Mouse (Mus musculus) kidney, postnatal 0 days (tissue): ENCODE results near the gene Ppp1ca. TPM values are rescaled to one million over a fixed set of nuclear protein-coding genes. Genes with fewer than 3 reads are reported as not detected.

ENCODE experiments used
- ATAC-seq: fragments of 200-750 bp; cut with Nextera tagmentation; replicated peaks from 2 replicates; pipeline ENCODE4 v1.8.0; 2017; ENCODE audit warnings: low read depth, moderate number of reproducible peaks, moderate TSS enrichment, moderate library complexity; ENCODE audit not compliant: low FRiP score
- DNase-seq: peaks from one replicate; pipeline ENCODE4 v3.0.0-alpha.2; 2016; ENCODE audit warnings: low spot score
- H3K27ac ChIP-seq: fragments of 300-500 bp; sonication (generic); 2 replicates; pipeline ENCODE4 v1.5.1; 2014; ENCODE audit warnings: mild to moderate bottlenecking
- H3K27me3 ChIP-seq: fragments of 300-500 bp; sonication (generic); 2 replicates; pipeline ENCODE4 v1.6.1; 2014; ENCODE audit warnings: low read length, mixed read lengths; ENCODE audit not compliant: insufficient read depth
- H3K36me3 ChIP-seq: fragments of 300-500 bp; sonication (generic); 2 replicates; pipeline ENCODE4 v1.6.1; 2014; ENCODE audit warnings: low read length, mixed read lengths; ENCODE audit not compliant: insufficient read depth
- H3K4me1 ChIP-seq: fragments of 300-500 bp; sonication (generic); replicated peaks from 2 replicates; pipeline ENCODE4 v1.6.1; 2014; ENCODE audit warnings: antibody characterized with exemption, low read length, mixed read lengths; ENCODE audit not compliant: insufficient read depth
- H3K4me2 ChIP-seq: fragments of 300-500 bp; sonication (generic); 2 replicates; pipeline ENCODE4 v1.6.1; 2014; ENCODE audit warnings: mild to moderate bottlenecking, low read length, moderate library complexity, mixed read lengths
- H3K4me3 ChIP-seq: fragments of 300-500 bp; sonication (generic); replicated peaks from 2 replicates; pipeline ENCODE4 v1.5.1; 2014; ENCODE audit warnings: low read depth, low read length
- H3K9ac ChIP-seq: fragments of 300-500 bp; sonication (generic); 2 replicates; pipeline ENCODE4 v1.6.1; 2014; ENCODE audit warnings: low read depth, low read length
- H3K9me3 ChIP-seq: fragments of 300-500 bp; sonication (generic); replicated peaks from 2 replicates; pipeline ENCODE4 v1.6.1; 2016; ENCODE audit warnings: low read length, inconsistent platforms, mixed read lengths
- CTCF ChIP-seq: IDR thresholded peaks from 2 replicates; pipeline ENCODE4 v1.5.1; 2016; ENCODE audit warnings: antibody characterized with exemption, low read depth, mild to moderate bottlenecking, moderate library complexity
- WGBS: fragments of 180-500 bp; shearing (Covaris S2); extraction: QIAGEN DNeasy Blood & Tissue Kit; methylation state at CpG from one replicate; pipeline ENCODE4 v1.1.7; 2014; 5-methylcytosine and 5-hydroxymethylcytosine counted together
- polyA plus RNA-seq: library from polyadenylated mRNA; unstranded; fragments of >200 nt; fragmentation: Nextera tagmentation; extraction: Ambion mirVana; gene quantifications from 2 replicates; pipeline ENCODE4 v1.2.1, GENCODE M21; 2015

The Ppp1ca gene
- polyA plus RNA-seq, 1 experiment from 2014 or later, result 804 TPM

- Histone ChIP-seq H3K36me3 (peaks cover 32% of the 10 kb centered on the region), H3K27ac (no peak overlapping the region)
- TF ChIP-seq CTCF, result no peak
These were observed 5.3 kb downstream of the Ppp1ca start for GRCm38 (mm10) chr19:4197180-4197579.

GRCm38 (mm10) chr19:4201291-4201909 lies 9.5 kb downstream of the Ppp1ca start, which contains the start of gene Rad9a:
Gene Rad9a, minus strand, starts transcription at chr19:4201662.
- Histone ChIP-seq H3K27ac (peak within 1 kb of the TSS; percentile 55), H3K4me1 (peaks cover 13% of the 10 kb centered on the region), H3K36me3 (peaks cover 11% of the 10 kb centered on the region; the same call in 1 of the 2 replicates), H3K27me3 (no peaks in the 10 kb centered on the region), H3K4me2 (peak within 1 kb of the TSS; percentile 87), H3K9ac (peak within 1 kb of the TSS; percentile 62), H3K9me3 (no peaks in the 10 kb centered on the region), H3K4me3 (peak within 1 kb of the TSS; percentile 53)
- ATAC-seq (peak; percentile 82), DNase-seq (peak; percentile 99)
- WGBS, result under 1% methylated on average over 34 of the region's 34 CpGs
- no peak for TF ChIP-seq CTCF

More at GRCm38 (mm10) chr19:4197180-4197579, 5.3 kb downstream of the Ppp1ca start:
- no peak overlapping the region for H3K9ac ChIP-seq
- no peaks in the 10 kb centered on the region for H3K9me3 ChIP-seq
- no peaks in the 10 kb centered on the region for H3K27me3 ChIP-seq
- H3K4me1 ChIP-seq, result peaks cover 19% of the 10 kb centered on the region
- ATAC-seq (no peak), DNase-seq (no peak)
- H3K4me3 ChIP-seq, result no peak overlapping the region
- no peak overlapping the region for H3K4me2 ChIP-seq
- 59% methylated on average over 3 of the region's 3 CpGs for WGBS

GRCm38 (mm10) chr19:4202149-4202548 lies 10.3 kb downstream of the Ppp1ca start:
- Histone ChIP-seq H3K9me3 (no peaks in the 10 kb centered on the region), H3K27me3 (no peaks in the 10 kb centered on the region), H3K4me3 (peak overlapping the region; percentile 53), H3K4me1 (peaks cover 9% of the 10 kb centered on the region), H3K27ac (no peak overlapping the region), H3K4me2 (peak overlapping the region; percentile 87), H3K36me3 (peaks cover 6% of the 10 kb centered on the region; the same call in 1 of the 2 replicates), H3K9ac (peak overlapping the region; percentile 62)
- no peak for ATAC-seq
- no peak for DNase-seq
- WGBS, result 42% methylated on average over 7 of the region's 7 CpGs
- TF ChIP-seq CTCF, result no peak

- no peak overlapping the region for H3K4me3 ChIP-seq
- no peak overlapping the region for H3K9ac ChIP-seq
- H3K4me1 ChIP-seq, result peaks cover 9% of the 10 kb centered on the region
- 60% methylated on average over 3 of the region's 3 CpGs for WGBS
- peak; percentile 32 for TF ChIP-seq CTCF
- no peak for ATAC-seq
- H3K36me3 ChIP-seq, result peaks cover 6% of the 10 kb centered on the region; the same call in 1 of the 2 replicates
- no peak for DNase-seq
- no peaks in the 10 kb centered on the region for H3K27me3 ChIP-seq
- H3K4me2 ChIP-seq, result no peak overlapping the region
- H3K27ac ChIP-seq, result no peak overlapping the region
- no peaks in the 10 kb centered on the region for H3K9me3 ChIP-seq
These were observed 11.3 kb downstream of the Ppp1ca start for GRCm38 (mm10) chr19:4203148-4203547.

DNA sequence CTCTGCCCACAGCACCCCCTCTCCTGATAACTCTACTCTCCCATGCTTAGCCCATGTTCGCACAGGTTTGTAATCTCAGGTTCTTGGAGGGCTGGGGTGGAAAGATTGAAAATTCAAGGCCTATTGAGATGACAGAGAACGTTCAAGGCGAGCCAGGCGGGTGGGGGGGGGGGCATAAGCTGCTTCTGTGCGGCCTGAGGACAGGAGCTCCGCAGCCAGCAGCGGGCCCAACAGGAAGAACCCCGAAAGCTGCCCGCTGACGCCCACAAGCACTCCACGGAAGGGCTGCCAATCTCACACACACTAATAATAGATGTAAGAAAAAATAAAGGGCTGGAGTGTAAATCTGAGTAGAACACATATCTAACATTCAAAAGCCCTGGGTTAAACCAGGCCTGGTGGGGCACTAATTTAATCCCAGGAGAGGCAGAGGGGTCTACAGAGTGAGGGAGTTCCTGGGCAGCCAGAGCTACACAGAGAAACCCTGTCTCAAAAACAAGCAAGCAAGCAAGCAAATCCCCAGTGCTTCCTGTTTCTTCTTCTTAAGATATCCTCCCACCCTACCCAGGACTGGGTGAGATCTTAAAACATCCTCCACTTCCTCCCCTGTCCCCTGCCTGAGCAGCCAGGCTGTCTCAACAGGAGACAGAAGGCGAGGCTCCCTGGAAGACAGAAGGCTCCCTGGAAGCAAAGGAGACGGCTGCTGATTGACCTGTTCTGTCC lies 11.9 kb downstream of the Ppp1ca start:
- no peak for ATAC-seq
- Histone ChIP-seq H3K36me3 (peaks cover 6% of the 10 kb centered on the region; the same call in 1 of the 2 replicates), H3K9me3 (no peaks in the 10 kb centered on the region), H3K27ac (no peak overlapping the region), H3K4me1 (peaks cover 9% of the 10 kb centered on the region), H3K9ac (no peak overlapping the region), H3K4me2 (no peak overlapping the region), H3K4me3 (no peak overlapping the region), H3K27me3 (no peaks in the 10 kb centered on the region)
- TF ChIP-seq CTCF, result no peak
- WGBS, result 63% methylated on average over 13 of the region's 13 CpGs
- DNase-seq, result peak; percentile 11

DNA sequence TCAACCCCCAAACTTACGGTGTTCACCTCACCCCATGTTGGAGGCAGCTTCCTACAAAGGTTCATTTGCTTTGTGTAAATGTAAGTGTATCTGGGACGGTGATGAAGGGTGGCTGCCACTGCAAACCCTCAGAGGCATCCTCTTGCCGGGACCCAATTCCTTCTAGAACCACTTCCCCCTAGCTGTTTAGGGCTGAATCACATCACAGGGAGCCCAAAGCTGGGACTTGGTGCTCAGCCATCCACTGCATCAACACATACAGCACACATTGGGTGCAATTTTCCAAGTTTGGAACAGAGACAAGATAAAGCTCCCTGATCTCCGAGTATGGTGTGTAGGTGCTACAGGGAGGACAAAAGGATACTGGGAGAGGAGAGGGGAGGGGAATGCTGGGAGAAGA lies 13.0 kb downstream of the Ppp1ca start:
- no peak overlapping the region for H3K9ac ChIP-seq
- 58% methylated on average over 4 of the region's 4 CpGs for WGBS
- no peak for ATAC-seq
- H3K36me3 ChIP-seq, result no peaks in the 10 kb centered on the region
- no peaks in the 10 kb centered on the region for H3K9me3 ChIP-seq
- H3K4me3 ChIP-seq, result no peak overlapping the region
- peak; percentile 12 for DNase-seq
- H3K4me2 ChIP-seq, result no peak overlapping the region
- peaks cover 9% of the 10 kb centered on the region for H3K4me1 ChIP-seq
- no peaks in the 10 kb centered on the region for H3K27me3 ChIP-seq
- TF ChIP-seq CTCF, result peak; percentile 33; the same call in 1 of the 2 replicates
- H3K27ac ChIP-seq, result no peak overlapping the region
